Comparison of ENCODE assay signal across 8 mouse cellular contexts in genomic region chr10:12922574-12923353, GRCm38 (mm10). TPM values are rescaled to one million over a fixed set of nuclear protein-coding genes. Genes with fewer than 3 reads are reported as not detected.
DNase-seq lines count a peak whose midpoint lies in the region; ATAC-seq and TF ChIP-seq lines count a peak whose summit lies in the region.

No protein-coding gene starts in this region.

- peaks cover 3% of the 10 kb centered on the region; the same call in 1 of the 2 replicates for H3K79me2 ChIP-seq in MEL (ENCODE audit: control insufficient read depth, insufficient read depth, low read length, poor library complexity)

- H3K27me3 ChIP-seq in MEL (ENCODE audit: control insufficient read depth in 1 of 2, insufficient read depth in 2 of 2, low read length in 2 of 2), result no peaks in the 10 kb centered on the region
- no peaks in the 10 kb centered on the region for H3K27me3 ChIP-seq in cerebellum, adult 2 months (ENCODE audit: control insufficient read depth, insufficient read depth, low read length)
- no peaks in the 10 kb centered on the region for H3K27me3 ChIP-seq in forebrain, postnatal 0 days (ENCODE audit: insufficient read depth, low read length)
- no peaks in the 10 kb centered on the region for H3K27me3 ChIP-seq in lung, embryonic 15.5 days

- H3K36me3 ChIP-seq in MEL (ENCODE audit: control insufficient read depth in 1 of 2, insufficient read depth in 2 of 2, low read length in 2 of 2), result no peaks in the 10 kb centered on the region; a peak in 1 of 4 replicates
- no peaks in the 10 kb centered on the region for H3K36me3 ChIP-seq in forebrain, postnatal 0 days (ENCODE audit: insufficient read depth)
- H3K36me3 ChIP-seq in lung, embryonic 15.5 days, result no peaks in the 10 kb centered on the region

- H3K9me3 ChIP-seq in MEL (replicated peaks; ENCODE audit: insufficient read depth, low read length), result no peaks in the 10 kb centered on the region
- H3K9me3 ChIP-seq in forebrain, postnatal 0 days (ENCODE audit: low read length), result no peaks in the 10 kb centered on the region
- no peaks in the 10 kb centered on the region for H3K9me3 ChIP-seq in lung, embryonic 15.5 days

- peaks cover 3 to 5% of the 10 kb centered on the region in 2 experiments; a peak in 2 of 4 replicates for H3K4me1 ChIP-seq in MEL (ENCODE audit: control insufficient read depth in 1 of 2, insufficient read depth in 2 of 2, low read length in 2 of 2)
- H3K4me1 ChIP-seq in cerebellum, adult 2 months (ENCODE audit: control insufficient read depth, insufficient read depth, low read length), result peaks cover 7% of the 10 kb centered on the region; the same call in 1 of the 2 replicates
- H3K4me1 ChIP-seq in forebrain, postnatal 0 days (ENCODE audit: insufficient read depth), result peaks cover 4% of the 10 kb centered on the region; the same call in 1 of the 2 replicates
- peaks cover 7% of the 10 kb centered on the region for H3K4me1 ChIP-seq in lung, embryonic 15.5 days

- TF ChIP-seq CTCF in MEL (IDR thresholded peaks at IDR 0.05 in 2 of 3, conservative IDR thresholded peaks at IDR 0.05 in 1 of 3; ENCODE audit: control insufficient read depth in 1 of 3, insufficient read depth in 1 of 3, low read depth in 2 of 3, low read length in 3 of 3, poor library complexity in 1 of 3, severe bottlenecking in 1 of 3), result peak; percentile 33 to 63 (median 57)
- peak; percentile 46; the same call in 1 of the 2 replicates for TF ChIP-seq CTCF in cerebellum, adult 2 months (IDR thresholded peaks at IDR 0.05; ENCODE audit: borderline replicate concordance, insufficient read depth, low read depth, low read length)
- TF ChIP-seq CTCF in forebrain, postnatal 0 days (IDR thresholded peaks at IDR 0.05; ENCODE audit: low read depth), result peak; percentile 67

- no peak; a peak in 1 of 4 replicates for TF ChIP-seq EP300 in MEL (IDR thresholded peaks at IDR 0.05; ENCODE audit: low read depth in 1 of 2, low read length in 2 of 2)

- peak; percentile 96 for DNase-seq in MEL (ENCODE audit: low read depth, low spot score)
- peak; percentile 93 to 98 for DNase-seq in cerebellum, adult 2 months
- peak; percentile 99 for DNase-seq in forebrain, postnatal 0 days
- DNase-seq in heart, postnatal 4 days, result peak; percentile 97
- peak; percentile 96 to 100 for DNase-seq in layer of hippocampus, adult 8-10 months (ENCODE audit: low spot score in 2 of 2)
- DNase-seq in ovary, adult 18-20 months (ENCODE audit: low spot score), result peak; percentile 86
- DNase-seq in thymus, postnatal 0 days (ENCODE audit: low spot score), result peak; percentile 95

- peak overlapping the region; percentile 62 for H3K4me2 ChIP-seq in forebrain, postnatal 0 days (ENCODE audit: low read depth)
- H3K4me2 ChIP-seq in lung, embryonic 15.5 days, result peak overlapping the region; percentile 71

- H3K4me3 ChIP-seq in MEL (ENCODE audit: control insufficient read depth in 1 of 2, insufficient read depth in 1 of 2, low read depth in 2 of 2, low read length in 2 of 2), result peak overlapping the region; percentile 50 to 80
- peak overlapping the region; percentile 83 for H3K4me3 ChIP-seq in cerebellum, adult 2 months (replicated peaks; ENCODE audit: insufficient read depth, low read depth, low read length)
- H3K4me3 ChIP-seq in forebrain, postnatal 0 days (ENCODE audit: low read depth, low read length), result peak overlapping the region; percentile 63
- peak overlapping the region; percentile 69 for H3K4me3 ChIP-seq in lung, embryonic 15.5 days

- WGBS in cerebellum, adult 2 months, result under 1% methylated on average over 55 of the region's 55 CpGs
- WGBS in forebrain, postnatal 0 days, result under 1% methylated on average over 55 of the region's 55 CpGs
- 0% methylated on average over 55 of the region's 55 CpGs for WGBS in lung, embryonic 15.5 days

- ATAC-seq in forebrain, postnatal 0 days, result peak; percentile 93
- peak; percentile 94 for ATAC-seq in lung, embryonic 15.5 days (ENCODE audit: borderline replicate concordance, extremely low read depth, low FRiP score, low TSS enrichment)

- TF ChIP-seq RAD21 in MEL (IDR thresholded peaks at IDR 0.05; ENCODE audit: low read depth, low read length), result peak; percentile 8

- H3K9ac ChIP-seq in MEL (ENCODE audit: control insufficient read depth, low read depth, low read length, poor library complexity, severe bottlenecking), result peak overlapping the region; percentile 88
- H3K9ac ChIP-seq in forebrain, postnatal 0 days, result peak overlapping the region; percentile 66
- peak overlapping the region; percentile 46 for H3K9ac ChIP-seq in lung, embryonic 15.5 days

- peak in 1 of 2 experiments; percentile 42; a peak in 2 of 4 replicates for TF ChIP-seq POLR2A in MEL (IDR thresholded peaks at IDR 0.05; ENCODE audit: control insufficient read depth in 1 of 2, insufficient read depth in 1 of 2, low read depth in 1 of 2, low read length in 2 of 2, poor library complexity in 1 of 2)
- no peak for TF ChIP-seq POLR2A in cerebellum, adult 2 months (IDR thresholded peaks at IDR 0.05; ENCODE audit: borderline replicate concordance, insufficient read depth, low read length)

- peak overlapping the region; percentile 73 for H3K27ac ChIP-seq in MEL (ENCODE audit: control insufficient read depth, low read depth, low read length)
- H3K27ac ChIP-seq in cerebellum, adult 2 months (ENCODE audit: insufficient read depth, low read length), result peak overlapping the region; percentile 35; the same call in 1 of the 2 replicates
- peak overlapping the region; percentile 89 for H3K27ac ChIP-seq in forebrain, postnatal 0 days (ENCODE audit: low read depth, low read length)
- H3K27ac ChIP-seq in lung, embryonic 15.5 days, result peak overlapping the region; percentile 85

TF ChIP-seq in MEL, 35 proteins besides CTCF, POLR2A, EP300 and RAD21:
- peak; percentile 39; the same call in 1 of the 2 replicates for TF ChIP-seq HCFC1 (IDR thresholded peaks at IDR 0.05; ENCODE audit: low read depth, low read length)
- no peak for TF ChIP-seq ZNF384 (IDR thresholded peaks at IDR 0.05; ENCODE audit: low read depth, low read length)
- no peak for TF ChIP-seq E2F4 (IDR thresholded peaks at IDR 0.05; ENCODE audit: borderline replicate concordance, low read depth, low read length)
- no peak for TF ChIP-seq MYC (IDR thresholded peaks at IDR 0.05; ENCODE audit: low read depth, low read length)
- TF ChIP-seq SIN3A (IDR thresholded peaks at IDR 0.05; ENCODE audit: low read length), result 0 out of 2 replicates have a peak, but pooled peaks have one; percentile 46
- TF ChIP-seq MAX (IDR thresholded peaks at IDR 0.05; ENCODE audit: low read length), result peak; percentile 68
- peak; percentile 12; the same call in 1 of the 2 replicates for TF ChIP-seq ETS1 (IDR thresholded peaks at IDR 0.05; ENCODE audit: low read depth, low read length)
- peak; percentile 67 for TF ChIP-seq NRF1 (IDR thresholded peaks at IDR 0.05; ENCODE audit: insufficient read depth, low read depth, low read length, poor library complexity, severe bottlenecking)
- TF ChIP-seq MAFK (IDR thresholded peaks at IDR 0.05; ENCODE audit: borderline replicate concordance, low read depth, low read length), result peak; percentile 99
- TF ChIP-seq TCF12 (IDR thresholded peaks at IDR 0.05; ENCODE audit: low read depth, low read length), result peak; percentile 14; the same call in 1 of the 2 replicates
- TF ChIP-seq RCOR1 (IDR thresholded peaks at IDR 0.05; ENCODE audit: low read depth, low read length), result 0 out of 2 replicates have a peak, but pooled peaks have one; percentile 7
- no peak for TF ChIP-seq CHD1 (IDR thresholded peaks at IDR 0.05; ENCODE audit: low read depth, low read length)
- TF ChIP-seq ELF1 (IDR thresholded peaks at IDR 0.05; ENCODE audit: low read depth, low read length), result peak; percentile 74; the same call in 1 of the 2 replicates
- no peak for TF ChIP-seq ZKSCAN1 (IDR thresholded peaks at IDR 0.05; ENCODE audit: low read depth, low read length)
- no peak for TF ChIP-seq GATA1 (IDR thresholded peaks at IDR 0.05; ENCODE audit: low read depth, low read length)
- TF ChIP-seq SMC3 (IDR thresholded peaks at IDR 0.05; ENCODE audit: low read depth, low read length), result peak; percentile 30
- peak; percentile 50 for TF ChIP-seq NELFE (IDR thresholded peaks at IDR 0.05; ENCODE audit: low read depth, low read length)
- TF ChIP-seq TBP (IDR thresholded peaks at IDR 0.05; ENCODE audit: low read depth, low read length), result peak; percentile 100
- peak; percentile 55; the same call in 1 of the 2 replicates for TF ChIP-seq KAT2A (conservative IDR thresholded peaks at IDR 0.05; ENCODE audit: low read depth, low read length)
- TF ChIP-seq JUND (IDR thresholded peaks at IDR 0.05; ENCODE audit: low read depth, low read length), result no peak

RNA-seq across cellular contexts. Expression of gene Stx11, which starts 41.3 kb away (rescaled TPM):
- total RNA-seq in MEL (2012; rRNA removed), result 1.9 and 3.2 TPM in 2 replicates
- 1 to 10 TPM in 1 of 2 experiments, not detected in 1; 2.9 TPM for polyA plus RNA-seq in MEL (2012; ENCODE audit: insufficient read depth in 1 of 2, insufficient read length in 2 of 2, low read depth in 1 of 2, low replicate concordance in 2 of 2, missing spikeins in 1 of 2)
- 0.10 and 0.11 TPM in 2 replicates for polyA plus RNA-seq in cerebellum, adult 2 months (2012; rRNA removed)
- total RNA-seq in forebrain, postnatal 0 days (2014; rRNA removed), result 1.1 and 1.9 TPM in 2 replicates
- polyA plus RNA-seq in forebrain, postnatal 0 days (2015; fragmentation: Nextera tagmentation; extraction: Ambion mirVana), result 0.82 and 1.6 TPM in 2 replicates
- 1 to 10 TPM; 2.3 to 3.4 TPM for total RNA-seq in heart, postnatal 4 days (2021)
- total RNA-seq in layer of hippocampus, adult 8-10 months (2022), result under 1 TPM; 0.13 to 0.61 (median 0.26) TPM
- polyA plus RNA-seq in lung, embryonic 15.5 days (2015; fragmentation: Nextera tagmentation; extraction: Ambion mirVana), result 2.0 and 5.3 TPM in 2 replicates
- 20.6 and 21.9 TPM in 2 replicates for polyA plus RNA-seq in thymus, postnatal 0 days (2015; fragmentation: Nextera tagmentation; extraction: Ambion mirVana)

RNA-seq across cellular contexts. Expression of gene Utrn, which starts 53.6 kb away (rescaled TPM):
- total RNA-seq in MEL (2012; rRNA removed), result 2.3 and 3.4 TPM in 2 replicates
- polyA plus RNA-seq in MEL (2012; ENCODE audit: insufficient read depth in 1 of 2, insufficient read length in 2 of 2, low read depth in 1 of 2, low replicate concordance in 2 of 2, missing spikeins in 1 of 2), result 1 to 10 TPM in 1 of 2 experiments, not detected in 1; 4.3 TPM
- 32.5 and 33.5 TPM in 2 replicates for polyA plus RNA-seq in cerebellum, adult 2 months (2012; rRNA removed)
- 23.9 and 26.8 TPM in 2 replicates for total RNA-seq in forebrain, postnatal 0 days (2014; rRNA removed)
- polyA plus RNA-seq in forebrain, postnatal 0 days (2015; fragmentation: Nextera tagmentation; extraction: Ambion mirVana), result 7.9 and 14.2 TPM in 2 replicates
- total RNA-seq in heart, postnatal 4 days (2021), result 100 to 1,000 TPM in 1 of 2 experiments, 10 to 100 TPM in 1; 95.0 to 104 TPM
- 10 to 100 TPM; 39.9 to 46.6 (median 44.0) TPM for total RNA-seq in layer of hippocampus, adult 8-10 months (2022)
- polyA plus RNA-seq in lung, embryonic 15.5 days (2015; fragmentation: Nextera tagmentation; extraction: Ambion mirVana), result 62.6 and 78.8 TPM in 2 replicates
- 54.3 and 84.8 TPM in 2 replicates for polyA plus RNA-seq in thymus, postnatal 0 days (2015; fragmentation: Nextera tagmentation; extraction: Ambion mirVana)

Comparison
In these comparisons a context has a peak if more than half of its experiments do, and no peak if none do; other contexts are left out.
1. Peak in every context shown above with its lines: DNase-seq, ATAC-seq, H3K4me3 ChIP-seq and H3K27ac ChIP-seq.
2. H3K27ac ChIP-seq: peak in every context shown above with its lines; median percentile 89 in forebrain, postnatal 0 days; 85 in lung, embryonic 15.5 days; 73 in MEL; 35 in cerebellum, adult 2 months.